17 mouse cellular contexts compared by ENCODE assay signal in genomic region chr5:63828380-63829185, GRCm38 (mm10). TPM values are rescaled to one million over a fixed set of nuclear protein-coding genes. Genes with fewer than 3 reads are reported as not detected.
A peak's percentile ranks its signal among the peaks of the same experiment; 100 is the strongest.
DNase-seq lines count a peak whose midpoint lies in the region; ATAC-seq and TF ChIP-seq lines count a peak whose summit lies in the region.
"Had no signal": no experiment of that assay in that cellular context is flagged by ENCODE, and none has a peak within 500 bp of the region (broad histone marks: within the 10 kb centered on the region; RNA-seq: fewer than 3 reads in every experiment).

No protein-coding gene starts in this region.

- H3K4me1 ChIP-seq in kidney, embryonic 14.5 days (ENCODE audit: control insufficient read depth, insufficient read depth, low read length) = peaks cover 11% of the 10 kb centered on the region
- peaks cover 45% of the 10 kb centered on the region for H3K4me1 ChIP-seq in lung, embryonic 15.5 days
- no peaks in the 10 kb centered on the region; the same call in 1 of the 2 replicates for H3K4me1 ChIP-seq in limb, embryonic 14.5 days (ENCODE audit: control insufficient read depth, insufficient read depth, low read length)
- peaks cover 31% of the 10 kb centered on the region; the same call in 1 of the 2 replicates for H3K4me1 ChIP-seq in small intestine, adult 2 months (ENCODE audit: control insufficient read depth, insufficient read depth, insufficient read length, low read length)
- H3K4me1 ChIP-seq: forebrain, embryonic 12.5 days; megakaryocyte, embryonic 14.5 days; neural tube, embryonic 12.5 days had no signal

- H3K9ac ChIP-seq in kidney, embryonic 14.5 days (ENCODE audit: low read depth, low read length) = no peak overlapping the region
- no peak overlapping the region for H3K9ac ChIP-seq in lung, embryonic 15.5 days
- H3K9ac ChIP-seq in limb, embryonic 14.5 days (ENCODE audit: low read depth, low read length, severe bottlenecking) = no peak overlapping the region
- H3K9ac ChIP-seq: forebrain, embryonic 12.5 days; hindbrain, embryonic 12.5 days; neural tube, embryonic 12.5 days had no signal

- no peak; the same call in 1 of the 2 replicates for ATAC-seq in kidney, embryonic 14.5 days (ENCODE audit: low FRiP score, low TSS enrichment)
- ATAC-seq in lung, embryonic 15.5 days (ENCODE audit: borderline replicate concordance, extremely low read depth, low FRiP score, low TSS enrichment) = no peak
- ATAC-seq in limb, embryonic 14.5 days (ENCODE audit: low FRiP score, low read depth) = peak; percentile 56; the same call in 1 of the 2 replicates
- ATAC-seq in activated CD4-positive, CD25-positive, alpha-beta regulatory T cell, adult 4 months = no peak
- ATAC-seq: midbrain, embryonic 16.5 days had no signal

- H3K27ac ChIP-seq in kidney, embryonic 14.5 days (ENCODE audit: low read depth, low read length) = peak overlapping the region; percentile 12; the same call in 1 of the 2 replicates
- peak overlapping the region; percentile 3; the same call in 1 of the 2 replicates for H3K27ac ChIP-seq in lung, embryonic 15.5 days
- no peak overlapping the region for H3K27ac ChIP-seq in limb, embryonic 14.5 days (replicated peaks; ENCODE audit: low read depth, low read length)
- H3K27ac ChIP-seq in small intestine, adult 2 months (ENCODE audit: insufficient read depth, low read depth, low read length) = peak overlapping the region; percentile 59; the same call in 1 of the 2 replicates
- H3K27ac ChIP-seq: forebrain, embryonic 12.5 days; heart, adult 2 months; hindbrain, embryonic 12.5 days; neural tube, embryonic 12.5 days had no signal

- 68% methylated on average over 10 of the region's 10 CpGs for WGBS in kidney, embryonic 14.5 days
- WGBS in lung, embryonic 15.5 days = 72% methylated on average over 10 of the region's 10 CpGs
- WGBS in limb, embryonic 14.5 days = 77% methylated on average over 10 of the region's 10 CpGs
- 56% methylated on average over 10 of the region's 10 CpGs for WGBS in small intestine, adult 2 months

- no peak for TF ChIP-seq CTCF in small intestine, adult 2 months (IDR thresholded peaks at IDR 0.05; ENCODE audit: extremely low read depth, insufficient read length, insufficient replicate concordance, low read depth, low read length)

- no peaks in the 10 kb centered on the region for H3K9me3 ChIP-seq in kidney, embryonic 14.5 days (ENCODE audit: control insufficient read depth, low read length)
- no peaks in the 10 kb centered on the region for H3K9me3 ChIP-seq in lung, embryonic 15.5 days
- H3K9me3 ChIP-seq in limb, embryonic 14.5 days (ENCODE audit: control insufficient read depth, low read length) = no peaks in the 10 kb centered on the region
- H3K9me3 ChIP-seq: forebrain, embryonic 12.5 days; hindbrain, embryonic 12.5 days; megakaryocyte, embryonic 14.5 days; neural tube, embryonic 12.5 days had no signal

- DNase-seq in kidney, postnatal 10 days = no peak
- no peak for DNase-seq in lung, postnatal 25 days (ENCODE audit: low spot score)
- DNase-seq in limb, embryonic 14.5 days (ENCODE audit: low spot score) = peak; percentile 18
- DNase-seq in left cerebral cortex, adult 8-10 months (ENCODE audit: low spot score in 2 of 2) = no peak
- DNase-seq: cerebellum, adult 11-12 months; heart, adult 2 months; right cerebral cortex, postnatal 4 days; thymus, postnatal 25 days had no signal

- no peak for TF ChIP-seq POLR2A in limb, embryonic 14.5 days (IDR thresholded peaks at IDR 0.05; ENCODE audit: borderline replicate concordance, extremely low read depth, insufficient read depth, insufficient read length)
- no peak for TF ChIP-seq POLR2A in small intestine, adult 2 months (IDR thresholded peaks at IDR 0.05; ENCODE audit: low read depth, low read length)

- H3K4me2 ChIP-seq in kidney, embryonic 14.5 days (replicated peaks; ENCODE audit: low read depth, low read length) = no peak overlapping the region
- no peak overlapping the region for H3K4me2 ChIP-seq in lung, embryonic 15.5 days
- no peak overlapping the region for H3K4me2 ChIP-seq in limb, embryonic 14.5 days (replicated peaks; ENCODE audit: low read depth, low read length, severe bottlenecking)
- H3K4me2 ChIP-seq: forebrain, embryonic 12.5 days; hindbrain, embryonic 12.5 days; neural tube, embryonic 12.5 days had no signal

- H3K27me3 ChIP-seq in kidney, embryonic 14.5 days (ENCODE audit: control insufficient read depth, insufficient read depth, low read length) = no peaks in the 10 kb centered on the region
- H3K27me3 ChIP-seq in lung, embryonic 15.5 days = no peaks in the 10 kb centered on the region
- no peaks in the 10 kb centered on the region for H3K27me3 ChIP-seq in limb, embryonic 14.5 days (ENCODE audit: control insufficient read depth, insufficient read depth, low read length)
- no peaks in the 10 kb centered on the region for H3K27me3 ChIP-seq in small intestine, adult 2 months (ENCODE audit: control insufficient read depth, insufficient read depth, low read length)
- H3K27me3 ChIP-seq: forebrain, embryonic 12.5 days; hindbrain, embryonic 12.5 days; megakaryocyte, embryonic 14.5 days; neural tube, embryonic 12.5 days had no signal

- H3K4me3 ChIP-seq in kidney, embryonic 14.5 days (ENCODE audit: low read length) = no peak overlapping the region
- H3K4me3 ChIP-seq in lung, embryonic 15.5 days = no peak overlapping the region
- no peak overlapping the region for H3K4me3 ChIP-seq in limb, embryonic 14.5 days (replicated peaks; ENCODE audit: low read length)
- no peak overlapping the region for H3K4me3 ChIP-seq in small intestine, adult 2 months (ENCODE audit: low read depth, low read length)
- H3K4me3 ChIP-seq: forebrain, embryonic 12.5 days; heart, adult 2 months; hindbrain, embryonic 12.5 days; megakaryocyte, embryonic 14.5 days; neural tube, embryonic 12.5 days had no signal

- H3K36me3 ChIP-seq in kidney, embryonic 14.5 days (ENCODE audit: control insufficient read depth, insufficient read depth, low read length) = no peaks in the 10 kb centered on the region
- no peaks in the 10 kb centered on the region for H3K36me3 ChIP-seq in lung, embryonic 15.5 days
- no peaks in the 10 kb centered on the region for H3K36me3 ChIP-seq in limb, embryonic 14.5 days (ENCODE audit: control insufficient read depth, insufficient read depth, low read length)
- no peaks in the 10 kb centered on the region for H3K36me3 ChIP-seq in small intestine, adult 2 months (ENCODE audit: control insufficient read depth, insufficient read depth, low read length)
- H3K36me3 ChIP-seq: forebrain, embryonic 12.5 days; hindbrain, embryonic 12.5 days; neural tube, embryonic 12.5 days had no signal

RNA-seq across cellular contexts. Expression of gene 0610040J01Rik, which starts 16.4 kb away (rescaled TPM):
- 31.2 and 33.2 TPM in 2 replicates for polyA plus RNA-seq in kidney, embryonic 14.5 days (2014; fragmentation: Nextera tagmentation; extraction: Ambion mirVana)
- polyA plus RNA-seq in lung, embryonic 15.5 days (2015; fragmentation: Nextera tagmentation; extraction: Ambion mirVana) = 25.7 and 28.9 TPM in 2 replicates
- polyA plus RNA-seq in limb, embryonic 14.5 days (2012; rRNA removed) = 3.0 and 3.4 TPM in 2 replicates
- 3.5 and 3.8 TPM in 2 replicates for polyA plus RNA-seq in limb, embryonic 14.5 days (2014; fragmentation: Nextera tagmentation; extraction: Ambion mirVana)
- polyA plus RNA-seq in small intestine, adult 2 months (2012; rRNA removed) = 38.7 and 53.8 TPM in 2 replicates
- not detected for polyA plus RNA-seq in activated CD4-positive, CD25-positive, alpha-beta regulatory T cell, adult 4 months (2017; shearing (Covaris generic))
- total RNA-seq in left cerebral cortex, adult 8-10 months (2022) = 1 to 10 TPM; 4.3 to 6.0 (median 4.9) TPM
